Mouse (Mus musculus): Measurements from ENCODE around the gene Wdfy2. TPM values are rescaled to one million over a fixed set of nuclear protein-coding genes. Genes with fewer than 3 reads are reported as not detected.

The Wdfy2 gene
- polyA plus RNA-seq, 1 experiment from 2014 or later = 16.9 TPM

GRCm38 (mm10) chr14:62867576-62867975, 30.1 kb downstream of the Wdfy2 start:
- H3K4me3 ChIP-seq (ENCODE audit: low read depth, low read length) = no peak overlapping the region
- DNase-seq (ENCODE audit: low spot score) (no peak), ATAC-seq (ENCODE audit: insufficient read depth, low FRiP score, low TSS enrichment) (no peak)
- H3K9ac ChIP-seq (ENCODE audit: low read length) = no peak overlapping the region
- H3K9me3 ChIP-seq (ENCODE audit: control insufficient read depth, low read length) = no peaks in the 10 kb centered on the region
- H3K4me2 ChIP-seq (ENCODE audit: low read depth) = no peak overlapping the region
- no peak overlapping the region for H3K27ac ChIP-seq (ENCODE audit: low read depth, low read length)
- no peaks in the 10 kb centered on the region for H3K27me3 ChIP-seq (ENCODE audit: control insufficient read depth, insufficient read depth, low read length)
- whole genome bisulfite sequencing = 90% methylated on average over 1 of the region's 1 CpGs
- H3K36me3 ChIP-seq (ENCODE audit: control insufficient read depth, insufficient read depth, low read length) = no peaks in the 10 kb centered on the region
- 0 out of 2 replicates have a peak, but pooled peaks cover 5% of the 10 kb centered on the region for H3K4me1 ChIP-seq (ENCODE audit: control insufficient read depth, insufficient read depth, low read length)

DNA sequence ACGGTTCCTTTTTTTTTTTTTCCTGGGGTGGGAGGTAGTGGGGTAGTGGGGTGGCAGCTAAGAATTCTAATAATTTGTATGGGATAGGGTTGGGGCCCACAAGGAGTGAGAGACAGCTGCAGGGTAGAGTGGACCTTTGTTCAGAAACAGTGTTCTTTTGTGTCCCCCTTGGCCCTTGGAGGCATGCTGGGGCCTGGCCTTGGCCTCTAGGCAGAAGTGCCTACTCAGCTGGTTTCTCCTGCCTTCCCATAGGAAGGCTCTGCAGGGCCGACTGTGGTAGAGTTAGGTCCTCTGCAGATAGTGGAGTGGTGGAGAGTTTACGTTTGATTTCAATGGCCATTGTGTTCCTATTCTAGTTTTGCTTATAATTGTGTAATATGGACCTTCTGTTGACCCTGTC, 30.8 kb downstream of the Wdfy2 start:
- ATAC-seq (ENCODE audit: insufficient read depth, low FRiP score, low TSS enrichment) (no peak), DNase-seq (ENCODE audit: low spot score) (no peak)
- Histone ChIP-seq H3K27ac (ENCODE audit: low read depth, low read length) (no peak overlapping the region), H3K9ac (ENCODE audit: low read length) (no peak overlapping the region), H3K4me2 (ENCODE audit: low read depth) (no peak overlapping the region), H3K4me3 (ENCODE audit: low read depth, low read length) (no peak overlapping the region), H3K4me1 (ENCODE audit: control insufficient read depth, insufficient read depth, low read length) (0 out of 2 replicates have a peak, but pooled peaks cover 5% of the 10 kb centered on the region), H3K36me3 (ENCODE audit: control insufficient read depth, insufficient read depth, low read length) (no peaks in the 10 kb centered on the region), H3K27me3 (ENCODE audit: control insufficient read depth, insufficient read depth, low read length) (no peaks in the 10 kb centered on the region), H3K9me3 (ENCODE audit: control insufficient read depth, low read length) (no peaks in the 10 kb centered on the region)
- 44% methylated on average over 3 of the region's 3 CpGs for WGBS

- Histone ChIP-seq H3K27me3 (ENCODE audit: control insufficient read depth, insufficient read depth, low read length) (no peaks in the 10 kb centered on the region), H3K4me1 (ENCODE audit: control insufficient read depth, insufficient read depth, low read length) (peaks cover 8% of the 10 kb centered on the region), H3K4me3 (ENCODE audit: low read depth, low read length) (no peak overlapping the region), H3K9me3 (ENCODE audit: control insufficient read depth, low read length) (no peaks in the 10 kb centered on the region), H3K36me3 (ENCODE audit: control insufficient read depth, insufficient read depth, low read length) (no peaks in the 10 kb centered on the region), H3K9ac (ENCODE audit: low read length) (no peak overlapping the region), H3K27ac (ENCODE audit: low read depth, low read length) (no peak overlapping the region), H3K4me2 (ENCODE audit: low read depth) (no peak overlapping the region)
- DNase-seq (ENCODE audit: low spot score) = no peak
- ATAC-seq (ENCODE audit: insufficient read depth, low FRiP score, low TSS enrichment) = no peak
- WGBS = 96% methylated on average over 7 of the region's 7 CpGs
These were observed 32.8 kb downstream of the Wdfy2 start for GRCm38 (mm10) chr14:62870238-62870638.

DNA sequence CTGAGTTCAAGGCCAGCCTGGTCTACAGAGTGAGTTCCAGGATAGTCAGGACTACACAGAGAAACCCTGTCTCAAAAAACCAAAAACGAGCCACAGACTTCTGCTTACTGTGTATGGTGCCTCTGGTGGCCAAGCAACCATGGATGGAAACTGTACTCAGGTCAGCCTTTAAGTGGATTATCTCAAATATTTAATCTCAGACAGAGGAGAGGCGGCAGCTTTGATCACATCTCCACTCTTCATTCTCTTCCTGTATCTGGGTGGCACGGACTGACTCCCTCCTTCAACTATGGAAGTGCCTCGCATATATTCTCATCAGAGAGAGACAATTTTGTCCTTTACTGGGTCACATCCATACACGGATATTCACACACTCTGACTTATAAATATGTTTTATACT, 34.0 kb downstream of the Wdfy2 start:
- H3K4me3 ChIP-seq (ENCODE audit: low read depth, low read length) = no peak overlapping the region
- peaks cover 8% of the 10 kb centered on the region for H3K4me1 ChIP-seq (ENCODE audit: control insufficient read depth, insufficient read depth, low read length)
- no peak overlapping the region for H3K27ac ChIP-seq (ENCODE audit: low read depth, low read length)
- ATAC-seq (ENCODE audit: insufficient read depth, low FRiP score, low TSS enrichment) (no peak), DNase-seq (ENCODE audit: low spot score) (no peak)
- 91% methylated on average over 5 of the region's 5 CpGs for WGBS
- H3K27me3 ChIP-seq (ENCODE audit: control insufficient read depth, insufficient read depth, low read length) = no peaks in the 10 kb centered on the region
- no peaks in the 10 kb centered on the region for H3K36me3 ChIP-seq (ENCODE audit: control insufficient read depth, insufficient read depth, low read length)
- H3K9me3 ChIP-seq (ENCODE audit: control insufficient read depth, low read length) = no peaks in the 10 kb centered on the region
- H3K9ac ChIP-seq (ENCODE audit: low read length) = no peak overlapping the region
- H3K4me2 ChIP-seq (ENCODE audit: low read depth) = no peak overlapping the region

DNA sequence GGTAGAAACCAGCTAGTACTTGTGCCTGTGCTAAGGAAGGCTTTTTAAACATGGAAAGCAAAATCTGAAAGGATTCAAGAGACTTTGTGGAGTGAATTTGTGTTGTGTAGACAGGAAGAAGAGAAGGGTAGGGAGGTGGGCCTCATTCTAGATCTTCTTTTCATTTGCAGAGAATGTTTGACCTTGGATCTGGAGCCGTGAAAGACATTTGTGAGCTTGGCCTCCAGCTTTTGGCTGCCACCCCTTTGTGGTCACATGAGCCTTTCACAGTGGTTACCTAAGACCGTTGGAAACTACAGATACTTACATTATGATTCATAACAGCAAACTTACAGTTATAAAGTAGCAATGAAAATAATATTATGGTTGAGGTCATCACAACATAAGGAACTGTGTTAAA, 34.5 kb downstream of the Wdfy2 start:
- 89% methylated on average over 2 of the region's 2 CpGs for WGBS

GRCm38 (mm10) chr14:62873820-62874219, 36.3 kb downstream of the Wdfy2 start:
- DNase-seq (ENCODE audit: low spot score) (no peak), ATAC-seq (ENCODE audit: insufficient read depth, low FRiP score, low TSS enrichment) (no peak)
- H3K27me3 ChIP-seq (ENCODE audit: control insufficient read depth, insufficient read depth, low read length) = no peaks in the 10 kb centered on the region
- no peaks in the 10 kb centered on the region for H3K36me3 ChIP-seq (ENCODE audit: control insufficient read depth, insufficient read depth, low read length)
- no peak overlapping the region for H3K27ac ChIP-seq (ENCODE audit: low read depth, low read length)
- WGBS = 47% methylated on average over 4 of the region's 4 CpGs
- no peaks in the 10 kb centered on the region for H3K9me3 ChIP-seq (ENCODE audit: control insufficient read depth, low read length)
- no peak overlapping the region for H3K9ac ChIP-seq (ENCODE audit: low read length)
- peaks cover 3% of the 10 kb centered on the region for H3K4me1 ChIP-seq (ENCODE audit: control insufficient read depth, insufficient read depth, low read length)
- no peak overlapping the region for H3K4me3 ChIP-seq (ENCODE audit: low read depth, low read length)
- H3K4me2 ChIP-seq (ENCODE audit: low read depth) = no peak overlapping the region

More for the DNA sequence above, 34.5 kb downstream of the Wdfy2 start:
- Histone ChIP-seq H3K36me3 (ENCODE audit: control insufficient read depth, insufficient read depth, low read length) (no peaks in the 10 kb centered on the region), H3K4me1 (ENCODE audit: control insufficient read depth, insufficient read depth, low read length) (peaks cover 8% of the 10 kb centered on the region), H3K9me3 (ENCODE audit: control insufficient read depth, low read length) (no peaks in the 10 kb centered on the region), H3K27ac (ENCODE audit: low read depth, low read length) (no peak overlapping the region), H3K27me3 (ENCODE audit: control insufficient read depth, insufficient read depth, low read length) (no peaks in the 10 kb centered on the region), H3K4me3 (ENCODE audit: low read depth, low read length) (no peak overlapping the region), H3K9ac (ENCODE audit: low read length) (no peak overlapping the region), H3K4me2 (ENCODE audit: low read depth) (no peak overlapping the region)
- DNase-seq (ENCODE audit: low spot score) = no peak
- ATAC-seq (ENCODE audit: insufficient read depth, low FRiP score, low TSS enrichment) = no peak

GRCm38 (mm10) chr14:62874348-62874747, 36.9 kb downstream of the Wdfy2 start:
- Histone ChIP-seq H3K36me3 (ENCODE audit: control insufficient read depth, insufficient read depth, low read length) (no peaks in the 10 kb centered on the region), H3K9ac (ENCODE audit: low read length) (no peak overlapping the region), H3K4me1 (ENCODE audit: control insufficient read depth, insufficient read depth, low read length) (peaks cover 5% of the 10 kb centered on the region), H3K4me3 (ENCODE audit: low read depth, low read length) (no peak overlapping the region), H3K27me3 (ENCODE audit: control insufficient read depth, insufficient read depth, low read length) (no peaks in the 10 kb centered on the region), H3K27ac (ENCODE audit: low read depth, low read length) (no peak overlapping the region), H3K9me3 (ENCODE audit: control insufficient read depth, low read length) (no peaks in the 10 kb centered on the region), H3K4me2 (ENCODE audit: low read depth) (no peak overlapping the region)
- ATAC-seq (ENCODE audit: insufficient read depth, low FRiP score, low TSS enrichment) = peak; percentile 88
- 46% methylated on average over 8 of the region's 8 CpGs for WGBS
- peak; percentile 70 for DNase-seq (ENCODE audit: low spot score)

- H3K4me2 ChIP-seq (ENCODE audit: low read depth) = no peak overlapping the region
- H3K27me3 ChIP-seq (ENCODE audit: control insufficient read depth, insufficient read depth, low read length) = no peaks in the 10 kb centered on the region
- no peak overlapping the region for H3K4me3 ChIP-seq (ENCODE audit: low read depth, low read length)
- H3K9ac ChIP-seq (ENCODE audit: low read length) = no peak overlapping the region
- 78% methylated on average over 6 of the region's 6 CpGs for WGBS
- DNase-seq (ENCODE audit: low spot score) (no peak), ATAC-seq (ENCODE audit: insufficient read depth, low FRiP score, low TSS enrichment) (no peak)
- no peaks in the 10 kb centered on the region for H3K36me3 ChIP-seq (ENCODE audit: control insufficient read depth, insufficient read depth, low read length)
- H3K27ac ChIP-seq (ENCODE audit: low read depth, low read length) = no peak overlapping the region
- H3K4me1 ChIP-seq (ENCODE audit: control insufficient read depth, insufficient read depth, low read length) = peaks cover 9% of the 10 kb centered on the region
- H3K9me3 ChIP-seq (ENCODE audit: control insufficient read depth, low read length) = no peaks in the 10 kb centered on the region
These were observed 40.6 kb downstream of the Wdfy2 start for GRCm38 (mm10) chr14:62878076-62878475.

- H3K4me1 ChIP-seq (ENCODE audit: control insufficient read depth, insufficient read depth, low read length) = peaks cover 8% of the 10 kb centered on the region
- no peak for DNase-seq (ENCODE audit: low spot score)
- H3K9me3 ChIP-seq (ENCODE audit: control insufficient read depth, low read length) = no peaks in the 10 kb centered on the region
These were observed 41.4 kb downstream of the Wdfy2 start for GRCm38 (mm10) chr14:62878634-62879430.

More at GRCm38 (mm10) chr14:62878634-62879430, 41.4 kb downstream of the Wdfy2 start:
- Histone ChIP-seq H3K27ac (ENCODE audit: low read depth, low read length) (no peak overlapping the region), H3K27me3 (ENCODE audit: control insufficient read depth, insufficient read depth, low read length) (no peaks in the 10 kb centered on the region), H3K36me3 (ENCODE audit: control insufficient read depth, insufficient read depth, low read length) (no peaks in the 10 kb centered on the region), H3K4me3 (ENCODE audit: low read depth, low read length) (no peak overlapping the region), H3K4me2 (ENCODE audit: low read depth) (no peak overlapping the region), H3K9ac (ENCODE audit: low read length) (no peak overlapping the region)
- no peak for ATAC-seq (ENCODE audit: insufficient read depth, low FRiP score, low TSS enrichment)
- WGBS = 58% methylated on average over 7 of the region's 7 CpGs
